Mouse (Mus musculus) right cerebral cortex, postnatal 14 days (tissue): ENCODE results near the gene Alox8.

Experiments
- DNase-seq: peaks from one replicate; pipeline ENCODE4 v3.0.0; 2022

Alox8 gene

DNA sequence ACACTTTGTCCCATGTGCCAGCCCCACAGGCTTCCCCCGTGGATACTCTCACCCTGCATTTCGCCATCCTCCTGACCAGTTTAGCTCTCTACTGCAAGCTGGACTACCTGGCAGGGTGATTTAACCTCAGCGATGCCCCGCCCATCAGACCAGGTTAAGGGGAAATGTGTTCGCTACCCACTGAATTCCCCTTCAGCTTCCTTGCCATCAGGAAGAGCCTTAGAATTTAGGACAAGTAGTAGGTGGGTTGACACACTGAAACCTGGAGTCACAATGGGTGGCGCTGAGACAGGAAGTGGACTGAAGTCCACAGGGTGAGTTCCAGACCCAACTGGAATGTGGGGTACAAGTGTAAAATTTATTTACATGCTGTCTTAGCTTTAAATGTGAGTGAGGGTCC lies at the start of gene Alox8:
Gene Alox8, minus strand, starts transcription at position 101 of the 400 bp plus-strand sequence.
- DNase-seq, result no peak

- no peak for DNase-seq
Observed at GRCm38 (mm10) chr11:69245643-69246042, 48.0 kb upstream of the Alox8 start.

- DNase-seq, result peak; percentile 44
Observed at GRCm38 (mm10) chr11:69244911-69245310, 47.3 kb upstream of the Alox8 start.

GRCm38 (mm10) chr11:69236926-69237260 lies 39.2 kb upstream of the Alox8 start, which contains the start of gene Gucy2e:
Gucy2e (minus strand) TSS chr11:69237036.
- no peak for DNase-seq

- peak; percentile 14 for DNase-seq
Observed at GRCm38 (mm10) chr11:69236061-69236925, 38.6 kb upstream of the Alox8 start.

DNA sequence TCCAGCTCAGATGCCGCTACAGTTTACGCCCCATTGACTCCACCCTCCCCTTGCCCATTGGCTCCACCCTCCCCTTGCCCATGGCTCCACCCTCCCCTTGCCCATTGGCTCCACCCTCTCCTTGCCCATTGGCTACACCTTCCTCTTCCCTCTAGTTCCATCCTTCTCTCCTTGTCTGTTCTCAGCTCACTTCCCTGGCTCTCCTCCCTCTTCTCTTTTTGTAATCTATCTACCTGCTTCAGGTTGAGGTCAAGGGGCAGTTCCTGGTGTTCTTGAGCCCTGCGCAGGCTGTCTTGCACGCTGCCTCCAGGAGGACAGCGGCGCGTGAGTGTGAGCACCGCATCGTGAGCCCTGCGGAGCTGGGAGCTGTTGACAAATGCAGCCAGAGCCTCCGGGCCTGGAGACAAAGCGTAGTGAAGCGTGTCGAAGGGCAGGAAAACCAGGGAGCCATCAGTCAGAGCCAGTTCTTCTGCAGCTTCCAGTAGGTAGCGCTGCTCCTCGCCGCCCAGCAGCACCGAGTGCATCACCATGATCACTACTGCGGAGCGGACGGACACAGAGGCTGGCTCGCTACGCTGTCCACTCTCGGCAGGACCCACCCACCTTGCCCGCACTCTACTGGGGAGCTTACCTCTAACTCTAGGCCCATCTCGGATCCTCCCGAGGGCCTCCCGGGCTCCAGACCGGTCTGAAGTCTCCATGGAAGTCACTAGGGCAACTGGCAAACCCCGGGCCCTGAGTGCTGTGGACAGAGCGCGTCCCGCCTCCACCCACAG lies 37.8 kb upstream of the Alox8 start:
- DNase-seq, result peak; percentile 63

- DNase-seq, result no peak
Observed at GRCm38 (mm10) chr11:69233141-69233540, 35.5 kb upstream of the Alox8 start.

DNA sequence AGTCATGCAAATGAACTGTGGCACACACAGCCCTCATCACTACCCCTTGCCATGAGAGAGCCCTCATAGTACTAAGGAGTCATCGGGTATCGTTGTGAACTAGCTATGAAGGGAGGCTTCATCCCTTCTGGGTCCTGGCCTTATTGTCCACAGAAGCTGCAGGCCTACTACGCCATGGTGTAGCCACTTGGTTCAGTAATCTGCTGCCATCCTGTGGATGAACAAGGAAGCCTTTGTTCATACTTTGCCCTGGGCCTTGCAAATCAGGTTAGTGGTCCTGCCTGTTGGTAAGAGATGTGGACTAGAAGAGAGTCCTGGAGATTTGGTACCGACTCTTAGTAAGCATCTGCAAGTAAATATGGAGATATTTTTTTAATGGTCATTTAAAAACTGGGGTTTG lies 32.8 kb upstream of the Alox8 start:
- no peak for DNase-seq

- no peak for DNase-seq
Observed at GRCm38 (mm10) chr11:69225715-69226114, 28.1 kb upstream of the Alox8 start.

- no peak for DNase-seq
Observed at GRCm38 (mm10) chr11:69223101-69223500, 25.5 kb upstream of the Alox8 start.

DNA sequence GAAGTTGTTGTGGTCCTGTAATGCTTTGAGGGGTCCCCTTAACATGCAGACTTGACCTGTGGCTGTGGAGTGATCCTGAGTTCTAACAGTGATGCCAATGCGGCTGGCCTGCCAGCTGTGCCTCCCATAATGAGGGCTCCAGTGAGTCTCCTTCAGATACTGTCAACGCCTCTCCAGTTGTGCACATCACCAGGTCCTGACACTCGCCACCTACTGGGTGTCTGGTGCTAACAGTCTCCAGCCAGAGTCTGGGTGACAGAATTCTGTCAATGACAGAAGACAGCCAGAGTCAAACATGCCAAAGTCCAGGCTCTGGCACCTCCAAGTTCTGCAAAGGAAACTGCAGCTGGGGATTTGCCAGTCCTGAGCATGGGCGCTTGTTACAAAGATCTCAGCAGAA lies 23.4 kb upstream of the Alox8 start:
- DNase-seq, result no peak

- DNase-seq, result no peak
Observed at GRCm38 (mm10) chr11:69218661-69219060, 21.0 kb upstream of the Alox8 start.

GRCm38 (mm10) chr11:69217411-69217810 lies 19.8 kb upstream of the Alox8 start:
- DNase-seq, result no peak

DNA sequence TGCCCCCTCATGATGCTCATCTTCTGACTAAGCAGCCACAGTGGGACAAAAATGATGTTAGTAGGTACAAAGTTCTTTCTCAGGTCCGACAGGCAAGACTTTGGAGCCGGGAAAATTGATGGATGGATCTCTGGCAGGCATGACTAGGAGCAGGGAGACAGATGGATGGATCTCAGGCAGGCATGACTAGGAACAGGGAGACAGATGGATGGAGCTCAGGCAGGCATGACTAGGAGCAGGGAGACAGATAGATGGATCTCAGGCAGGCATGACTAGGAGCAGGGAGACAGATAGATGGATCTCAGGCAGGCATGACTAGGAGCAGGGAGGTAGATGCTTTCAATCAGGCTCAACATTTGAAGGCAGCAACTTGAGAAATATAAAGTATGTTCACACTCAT lies 13.8 kb upstream of the Alox8 start:
- peak; percentile 22 for DNase-seq

DNA sequence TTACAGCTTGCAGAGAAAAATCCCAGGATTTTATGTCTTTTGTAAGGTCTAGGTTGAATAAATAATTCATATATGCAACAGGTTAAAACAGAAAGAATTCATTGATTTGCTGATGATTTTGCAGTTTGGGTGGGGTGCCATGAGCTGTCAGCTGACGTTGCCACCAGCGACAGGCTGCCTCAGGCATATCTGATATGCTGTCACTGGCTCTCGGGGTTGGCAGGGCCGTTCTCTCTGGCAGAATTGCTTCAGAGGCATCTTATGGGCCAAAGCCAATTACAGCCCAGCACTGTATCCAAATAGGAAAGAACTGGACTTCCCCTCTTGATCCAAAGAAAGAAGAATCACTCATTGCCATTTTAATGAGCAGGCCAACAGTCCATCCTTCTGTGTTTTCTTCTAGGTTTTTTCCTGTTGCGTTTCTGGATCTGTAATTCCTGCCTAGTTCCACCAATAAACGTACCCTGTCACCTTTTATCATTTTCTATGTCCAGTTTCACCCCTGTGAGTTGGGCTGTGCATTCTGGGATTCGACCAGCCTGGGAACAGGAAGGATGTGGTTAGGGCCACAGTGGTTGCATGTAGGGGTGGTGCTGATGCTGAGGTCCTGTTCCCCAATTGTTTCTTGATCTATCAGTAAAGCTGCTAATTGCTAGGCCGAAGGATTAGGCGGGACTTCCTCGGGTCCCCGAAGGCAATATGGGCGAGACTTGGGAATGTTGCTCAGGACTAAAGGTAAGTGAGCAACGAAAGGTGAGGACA lies 5.0 kb upstream of the Alox8 start:
- no peak for DNase-seq

DNA sequence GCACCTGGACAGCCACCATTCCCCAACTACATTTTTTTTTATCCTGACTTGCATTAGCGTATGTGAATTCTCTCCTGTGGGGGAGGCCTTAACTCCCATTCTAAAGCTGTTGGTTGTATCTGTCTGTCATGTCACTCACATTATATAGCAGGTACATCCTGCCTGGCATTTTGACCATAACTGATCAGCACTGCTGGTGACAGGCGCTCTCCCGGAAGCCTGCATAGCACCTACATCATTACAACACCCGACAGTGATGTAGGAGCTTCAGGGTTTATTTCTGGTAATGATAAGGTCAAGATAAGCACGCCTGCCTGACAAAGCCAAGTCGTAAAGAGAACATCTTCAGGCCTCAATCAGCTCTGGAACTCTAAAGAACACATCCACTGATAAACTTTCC lies 2.6 kb upstream of the Alox8 start:
- no peak for DNase-seq

GRCm38 (mm10) chr11:69199251-69199650 lies 1.6 kb upstream of the Alox8 start:
- DNase-seq, result no peak

DNA sequence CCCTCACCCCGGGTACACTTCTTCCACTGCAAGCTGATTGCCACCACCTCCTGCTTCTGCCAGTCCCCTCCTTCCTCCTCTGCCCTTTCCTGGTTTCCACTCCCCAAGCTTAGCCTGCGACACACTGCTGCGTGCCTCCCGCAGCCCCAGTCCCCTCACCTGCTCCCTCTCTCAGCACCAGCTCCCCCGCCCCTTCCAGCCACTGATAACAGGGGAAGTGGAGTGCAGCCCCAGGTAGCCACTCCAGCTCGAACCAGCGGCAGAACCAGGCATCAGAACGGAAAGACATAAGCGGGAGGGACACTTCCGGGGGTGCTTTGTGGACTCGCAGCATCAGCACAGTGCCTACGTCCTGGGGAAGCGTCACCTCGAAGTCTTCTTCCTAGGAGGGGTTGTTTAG lies 449 bp downstream of the Alox8 start:
- DNase-seq, result no peak

DNA sequence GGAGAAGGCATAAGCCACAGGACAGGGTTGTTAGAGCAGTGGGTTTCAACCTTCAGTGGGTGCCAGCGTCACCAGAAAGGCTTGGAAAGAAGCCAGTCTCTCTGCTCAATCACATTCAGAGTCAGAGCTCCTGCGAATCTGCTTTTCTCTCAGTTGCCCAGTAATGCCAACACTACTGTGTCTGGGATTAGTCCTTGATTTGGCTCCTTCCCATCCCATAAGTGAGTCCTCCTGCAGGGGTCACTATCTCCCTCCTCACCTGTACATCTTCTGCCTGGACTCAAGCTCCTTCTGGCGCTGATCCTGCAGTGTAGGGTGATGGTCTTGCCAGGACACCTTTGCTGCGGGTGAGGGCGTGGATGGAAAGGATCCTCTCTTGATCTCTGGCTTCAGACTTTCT lies 877 bp downstream of the Alox8 start:
- no peak for DNase-seq

GRCm38 (mm10) chr11:69192840-69193239 lies 4.8 kb downstream of the Alox8 start:
- no peak for DNase-seq

- DNase-seq, result no peak
Observed at GRCm38 (mm10) chr11:69185936-69186335, 11.7 kb downstream of the Alox8 start.

- DNase-seq, result no peak
Observed at GRCm38 (mm10) chr11:69185031-69185430, 12.6 kb downstream of the Alox8 start.

DNA sequence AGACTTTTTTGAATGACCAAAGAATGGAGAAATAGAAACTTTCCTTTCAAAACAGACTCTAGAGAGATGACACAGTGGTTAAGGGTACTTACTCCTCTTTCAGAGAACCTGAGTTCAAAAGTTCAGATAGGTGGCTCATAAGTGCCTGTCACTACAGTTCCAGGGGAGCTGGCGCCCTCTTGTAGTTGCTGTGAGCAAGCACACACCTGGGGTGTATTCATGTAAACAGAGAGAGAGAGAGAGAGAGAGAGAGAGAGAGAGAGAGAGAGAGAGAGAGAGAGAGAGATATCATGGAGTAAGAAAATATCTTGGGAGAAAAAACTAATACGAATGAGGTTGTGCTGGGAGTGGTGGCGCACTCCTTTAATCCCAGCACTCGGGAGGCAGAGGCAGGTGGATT lies 17.5 kb downstream of the Alox8 start:
- DNase-seq, result no peak
